Mouse (Mus musculus): Measurements from ENCODE around the gene Trub2.

DNA sequence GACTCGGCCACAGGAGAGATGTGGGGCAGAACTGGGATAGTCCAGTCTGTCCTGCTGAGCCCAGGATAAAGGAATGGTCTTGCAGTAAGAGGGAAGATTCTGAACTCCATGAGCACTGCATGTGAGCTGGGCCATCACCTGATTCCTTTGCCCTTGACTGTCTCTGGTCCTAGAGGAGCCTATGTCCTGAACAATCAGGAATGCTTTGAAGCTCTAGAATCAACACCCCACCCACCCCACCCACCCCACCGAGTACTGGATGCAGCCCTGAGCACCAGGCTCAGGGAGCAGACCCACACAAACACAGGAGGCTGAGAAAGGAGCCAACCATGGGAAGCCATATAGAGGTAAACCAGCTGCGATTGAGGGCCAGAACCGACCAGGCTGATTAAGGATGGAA, 39.8 kb downstream of the Trub2 start:
- TF ChIP-seq USF1 (IDR thresholded peaks at IDR 0.05; ENCODE audit: low read depth, low read length) (no peak), TAL1 (IDR thresholded peaks at IDR 0.05; ENCODE audit: low read length) (no peak), BHLHE40 (IDR thresholded peaks at IDR 0.05; ENCODE audit: borderline replicate concordance, low read depth, low read length) (no peak), CTCF (IDR thresholded peaks at IDR 0.05 in 2 of 3, conservative IDR thresholded peaks at IDR 0.05 in 1 of 3; ENCODE audit: control insufficient read depth in 1 of 3, insufficient read depth in 1 of 3, low read depth in 2 of 3, low read length in 3 of 3, poor library complexity in 1 of 3, severe bottlenecking in 1 of 3) (no peak), ZC3H11A (IDR thresholded peaks at IDR 0.05; ENCODE audit: low read depth, low read length) (no peak), MAX (IDR thresholded peaks at IDR 0.05; ENCODE audit: low read length) (no peak), MXI1 (IDR thresholded peaks at IDR 0.05; ENCODE audit: low read depth, low read length) (no peak), CHD2 (IDR thresholded peaks at IDR 0.05; ENCODE audit: low read length) (no peak), GATA1 (IDR thresholded peaks at IDR 0.05; ENCODE audit: low read depth, low read length) (no peak), HCFC1 (IDR thresholded peaks at IDR 0.05; ENCODE audit: low read depth, low read length) (no peak), GABPA (IDR thresholded peaks at IDR 0.05; ENCODE audit: low read depth, low read length) (no peak)

All from MEL (cell line).